Mouse (Mus musculus) CH12.LX (cell line): ENCODE measurements around the gene Polr2b. TPM values are rescaled to one million over a fixed set of nuclear protein-coding genes. Genes with fewer than 3 reads are reported as not detected.

Experiments
- DNase-seq: peaks from one replicate; pipeline ENCODE4 v3.0.0-alpha.2; 2013; ENCODE audit errors: extremely low read depth
- H3K27ac ChIP-seq: 2 replicates; pipeline ENCODE4 v1.5.1; 2012; ENCODE audit warnings: low read depth, mild to moderate bottlenecking, control low read depth, moderate library complexity; ENCODE audit not compliant: insufficient read depth
- H3K27me3 ChIP-seq: replicated peaks from 2 replicates; pipeline ENCODE3; 2012; ENCODE audit warnings: inconsistent platforms
- H3K36me3 ChIP-seq, 2 experiments: replicated peaks in 1 of 2; 2 replicates each; pipeline versions ENCODE3 to v1.6.1; 2012; ENCODE audit warnings: inconsistent platforms in 1 of 2, low read length in 1 of 2, mild to moderate bottlenecking in 1 of 2, mixed read lengths in 1 of 2, moderate library complexity in 1 of 2; ENCODE audit not compliant: control insufficient read depth in 1 of 2, insufficient read depth in 1 of 2
- H3K4me1 ChIP-seq, 2 experiments: 2 replicates each; pipeline ENCODE4 v1.6.1; 2012; ENCODE audit warnings: inconsistent platforms in 1 of 2, moderate library complexity in 1 of 2; ENCODE audit not compliant: insufficient read depth in 2 of 2, control insufficient read depth in 1 of 2
- H3K4me2 ChIP-seq: 2 replicates; pipeline ENCODE4 v1.6.1; 2012; ENCODE audit warnings: low read depth, mild to moderate bottlenecking, control low read depth; ENCODE audit not compliant: poor library complexity, insufficient read depth, severe bottlenecking
- H3K4me3 ChIP-seq, 3 experiments: fragments of 150-350 bp in 1 of 3; sonication (generic) in 1 of 3; replicated peaks in 1 of 3; 2 replicates each; pipeline versions ENCODE3 to v1.5.1; 2011 to 2012; ENCODE audit warnings: low read depth in 2 of 3, low read length in 2 of 3, mild to moderate bottlenecking in 2 of 3, moderate library complexity in 2 of 3, control low read depth in 1 of 3, improper control_type of control experiment in 1 of 3, inconsistent platforms in 1 of 3, mixed read lengths in 1 of 3; ENCODE audit not compliant: poor library complexity in 1 of 3
- H3K79me2 ChIP-seq: replicated peaks from 2 replicates; pipeline ENCODE4 v1.6.1; 2012; ENCODE audit warnings: mild to moderate bottlenecking, moderate library complexity; ENCODE audit not compliant: control insufficient read depth, poor library complexity, insufficient read depth, severe bottlenecking; ENCODE audit errors: extremely low read depth
- H3K9ac ChIP-seq: 2 replicates; pipeline ENCODE4 v1.6.1; 2012; ENCODE audit warnings: low read depth, mild to moderate bottlenecking, control low read depth, moderate library complexity; ENCODE audit not compliant: insufficient read depth
- H3K9me3 ChIP-seq: replicated peaks from 2 replicates; pipeline ENCODE3; 2012; ENCODE audit warnings: low read length, inconsistent platforms, mixed read lengths
- BHLHE40 ChIP-seq: IDR thresholded peaks from 2 replicates; pipeline ENCODE4 v1.6.1; 2011; ENCODE audit warnings: mild to moderate bottlenecking, low read depth, low read length, improper control_type of control experiment
- CHD1 ChIP-seq: IDR thresholded peaks from 2 replicates; pipeline ENCODE4 v1.6.1; 2012; ENCODE audit warnings: low read depth, low read length, improper control_type of control experiment, inconsistent platforms
- CHD2 ChIP-seq: IDR thresholded peaks from 2 replicates; pipeline ENCODE4 v1.6.1; 2011; ENCODE audit warnings: low read length, improper control_type of control experiment
- CTCF ChIP-seq, 2 experiments: IDR thresholded peaks in 1 of 2; conservative IDR thresholded peaks in 1 of 2; 2 replicates each; pipeline ENCODE4 v1.5.1; 2011 to 2012; ENCODE audit warnings: low read depth in 2 of 2, low read length in 2 of 2, improper control_type of control experiment in 1 of 2, inconsistent platforms in 1 of 2, mild to moderate bottlenecking in 1 of 2, moderate library complexity in 1 of 2
- E2F4 ChIP-seq: IDR thresholded peaks from 2 replicates; pipeline ENCODE4 v1.6.1; 2011; ENCODE audit warnings: low read depth, low read length, improper control_type of control experiment; ENCODE audit not compliant: insufficient replicate concordance
- EP300 ChIP-seq: IDR thresholded peaks from 2 replicates; pipeline ENCODE4 v1.6.1; 2011; ENCODE audit warnings: low read length, improper control_type of control experiment
- ETS1 ChIP-seq: conservative IDR thresholded peaks from 2 replicates; pipeline ENCODE4 v1.6.1; 2012; ENCODE audit warnings: low read depth, mild to moderate bottlenecking, inconsistent platforms, low read length, improper control_type of control experiment, moderate library complexity
- HCFC1 ChIP-seq: IDR thresholded peaks from 2 replicates; pipeline ENCODE4 v1.6.1; 2012; ENCODE audit warnings: low read depth, mild to moderate bottlenecking, inconsistent platforms, low read length, improper control_type of control experiment
- IRF4 ChIP-seq: IDR thresholded peaks from 2 replicates; pipeline ENCODE4 v1.6.1; 2014; ENCODE audit warnings: low read depth, mild to moderate bottlenecking, inconsistent platforms, low read length, improper control_type of control experiment
- JUN ChIP-seq: IDR thresholded peaks from 2 replicates; pipeline ENCODE4 v1.6.1; 2011; ENCODE audit warnings: low read depth, mild to moderate bottlenecking, low read length, improper control_type of control experiment, moderate library complexity; ENCODE audit not compliant: insufficient read depth
- KAT2A ChIP-seq: IDR thresholded peaks from 2 replicates; pipeline ENCODE4 v1.6.1; 2012; ENCODE audit warnings: low read length, improper control_type of control experiment, inconsistent platforms; ENCODE audit not compliant: insufficient replicate concordance
- MAFK ChIP-seq: IDR thresholded peaks from 2 replicates; pipeline ENCODE4 v1.6.1; 2011; ENCODE audit warnings: low read length, improper control_type of control experiment; ENCODE audit not compliant: insufficient replicate concordance
- MAX ChIP-seq: IDR thresholded peaks from 2 replicates; pipeline ENCODE4 v1.6.1; 2011; ENCODE audit warnings: low read length, improper control_type of control experiment
- MEF2A ChIP-seq: IDR thresholded peaks from 2 replicates; pipeline ENCODE4 v1.6.1; 2014; ENCODE audit warnings: low read depth, mild to moderate bottlenecking, inconsistent platforms, low read length, improper control_type of control experiment, borderline replicate concordance
- MXI1 ChIP-seq: IDR thresholded peaks from 2 replicates; pipeline ENCODE4 v1.6.1; 2011; ENCODE audit warnings: mild to moderate bottlenecking, low read depth, low read length, improper control_type of control experiment
- MYC ChIP-seq: IDR thresholded peaks from 2 replicates; pipeline ENCODE4 v1.6.1; 2011; ENCODE audit warnings: low read depth, mild to moderate bottlenecking, improper control_type of control experiment, low read length
- NRF1 ChIP-seq: IDR thresholded peaks from 2 replicates; pipeline ENCODE4 v1.6.1; 2014; ENCODE audit warnings: low read depth, mild to moderate bottlenecking, inconsistent platforms, low read length, improper control_type of control experiment, moderate library complexity
- POLR2A ChIP-seq: IDR thresholded peaks from 2 replicates; pipeline ENCODE4 v1.6.1; 2011; ENCODE audit warnings: low read depth, mild to moderate bottlenecking, improper control_type of control experiment, low read length
- POLR2AphosphoS2 ChIP-seq: IDR thresholded peaks from 2 replicates; pipeline ENCODE4 v1.6.1; 2011; ENCODE audit warnings: low read depth, low read length, improper control_type of control experiment
- RAD21 ChIP-seq: IDR thresholded peaks from 2 replicates; pipeline ENCODE4 v1.6.1; 2011; ENCODE audit warnings: low read depth, mild to moderate bottlenecking, low read length, improper control_type of control experiment, moderate library complexity
- RCOR1 ChIP-seq: conservative IDR thresholded peaks from 2 replicates; pipeline ENCODE4 v1.6.1; 2012; ENCODE audit warnings: low read depth, mild to moderate bottlenecking, inconsistent platforms, low read length, improper control_type of control experiment
- SIN3A ChIP-seq: IDR thresholded peaks from 2 replicates; pipeline ENCODE4 v1.6.1; 2012; ENCODE audit warnings: low read length, improper control_type of control experiment, inconsistent platforms
- SMC3 ChIP-seq: IDR thresholded peaks from 2 replicates; pipeline ENCODE4 v1.6.1; 2011; ENCODE audit warnings: low read depth, low read length, improper control_type of control experiment
- TBP ChIP-seq: conservative IDR thresholded peaks from 2 replicates; pipeline ENCODE4 v1.6.1; 2011; ENCODE audit warnings: low read depth, low read length, improper control_type of control experiment
- TCF12 ChIP-seq: IDR thresholded peaks from 2 replicates; pipeline ENCODE4 v1.6.1; 2014; ENCODE audit warnings: low read depth, mild to moderate bottlenecking, inconsistent platforms, low read length, improper control_type of control experiment
- UBTF ChIP-seq: IDR thresholded peaks from 2 replicates; pipeline ENCODE4 v1.6.1; 2012; ENCODE audit warnings: low read depth, mild to moderate bottlenecking, inconsistent platforms, low read length, improper control_type of control experiment, moderate library complexity
- USF1 ChIP-seq: IDR thresholded peaks from 2 replicates; pipeline ENCODE4 v1.6.1; 2014; ENCODE audit warnings: low read depth, mild to moderate bottlenecking, inconsistent platforms, low read length, improper control_type of control experiment
- ZKSCAN1 ChIP-seq: IDR thresholded peaks from 2 replicates; pipeline ENCODE4 v1.6.1; 2012; ENCODE audit warnings: low read depth, inconsistent platforms, low read length, improper control_type of control experiment, borderline replicate concordance
- ZMIZ1 ChIP-seq: IDR thresholded peaks from 2 replicates; pipeline ENCODE4 v1.6.1; 2012; ENCODE audit warnings: low read depth, mild to moderate bottlenecking, inconsistent platforms, low read length, improper control_type of control experiment
- ZNF384 ChIP-seq: IDR thresholded peaks from 2 replicates; pipeline ENCODE4 v1.6.1; 2012; ENCODE audit warnings: low read depth, low read length, improper control_type of control experiment, inconsistent platforms
- dilution Hi-C: fragments of 300-500 bp; cut with MboI; formaldehyde crosslinking; loops from 2 replicates; pipeline ENCODE4 v1.14.3; 2020; ENCODE audit warnings: low sequenced_read_pairs; ENCODE audit not compliant: extremely low pct_unique_long_range_greater_than_20kb, extremely low pct_ligation_motif_present
- in situ Hi-C: fragments of 300-500 bp; cut with MboI; formaldehyde crosslinking; loops from 3 replicates; pipeline ENCODE4 v1.14.3; 2019; ENCODE audit warnings: low sequenced_read_pairs, low pct_ligation_motif_present, low pct_unique_long_range_greater_than_20kb, mixed read lengths
- polyA plus RNA-seq: library from polyadenylated mRNA; unstranded; fragments of >175 nt; gene quantifications from 2 replicates; pipeline ENCODE4 v1.2.1, GENCODE M21; 2012; ENCODE audit warnings: low read depth; ENCODE audit not compliant: insufficient read length
- total RNA-seq, 2 experiments: library from RNA; depleted of rRNA; stranded (reverse); fragments of 300-350 nt in 1 of 2; fragments of >200 nt in 1 of 2; gene quantifications; 2 replicates each; pipeline ENCODE4 v1.2.3; 2012 to 2014

The Polr2b gene
- total and polyA plus RNA-seq, 3 experiments: 88.0 to 133 (median 119) TPM

GRCm38 (mm10) chr5:77381686-77382085 is 71.7 kb downstream of the Polr2b start:
- no peak overlapping the region for H3K4me3 ChIP-seq
- no peaks in the 10 kb centered on the region for H3K27me3 ChIP-seq
- H3K4me2 ChIP-seq: no peak overlapping the region
- H3K9me3 ChIP-seq: no peaks in the 10 kb centered on the region
- dilution Hi-C loops: no loop called here
- TF ChIP-seq MAFK (no peak), TBP (no peak), MXI1 (no peak), NRF1 (no peak), CTCF (conservative IDR thresholded peaks at IDR 0.05 in 1 of 2, IDR thresholded peaks at IDR 0.05 in 1 of 2; ENCODE audit: low read depth in 2 of 2, low read length in 2 of 2) (no peak), ZKSCAN1 (no peak), MAX (no peak), MEF2A (no peak), IRF4 (no peak), HCFC1 (no peak), CHD2 (no peak), SMC3 (no peak), POLR2A (no peak), JUN (no peak), UBTF (no peak), CHD1 (no peak)
- in situ Hi-C loops: no loop called here
- no peak overlapping the region for H3K27ac ChIP-seq
- no peaks in the 10 kb centered on the region for H3K79me2 ChIP-seq
- no peak overlapping the region for H3K9ac ChIP-seq
- DNase-seq: no peak
- peaks cover 26 to 73% of the 10 kb centered on the region in 2 experiments for H3K4me1 ChIP-seq
- no peaks in the 10 kb centered on the region for H3K36me3 ChIP-seq

DNA sequence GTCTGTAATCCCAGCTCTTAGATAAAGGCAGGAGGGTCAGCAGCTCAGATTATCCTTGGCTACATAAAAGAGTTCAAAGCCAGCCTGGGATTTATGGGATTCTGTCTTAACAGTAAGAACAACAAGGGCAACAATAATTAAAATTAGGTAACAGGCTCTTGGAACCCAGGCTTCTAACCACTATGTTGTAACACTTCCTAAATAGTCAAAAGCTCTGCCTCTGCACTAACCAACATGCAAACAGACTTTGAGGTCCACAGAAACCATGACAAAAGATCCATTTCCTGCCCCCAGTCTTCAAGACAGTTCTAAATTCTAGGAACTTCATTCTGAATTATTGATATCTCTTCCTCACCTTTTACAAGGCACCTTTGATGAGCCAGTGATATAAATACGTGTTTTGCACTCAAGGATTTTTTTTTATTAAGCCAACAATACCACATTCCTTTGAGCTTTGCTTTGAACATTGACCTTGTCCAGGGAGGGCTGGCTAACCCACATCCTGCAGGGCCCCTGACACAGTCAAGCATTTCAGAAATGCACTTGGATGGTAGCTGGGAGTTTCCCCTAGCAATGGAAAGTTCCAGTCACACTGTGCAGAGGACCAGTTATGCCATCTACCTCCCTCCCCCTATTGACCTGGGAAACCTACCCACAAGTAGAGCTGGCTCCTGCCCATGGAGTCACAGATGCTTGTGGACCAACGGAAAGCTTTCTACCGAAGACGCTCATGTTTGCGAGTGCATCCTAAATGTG is 74.0 kb downstream of the Polr2b start:
- Histone ChIP-seq H3K4me3 (no peak overlapping the region), H3K4me1 (peaks cover 29 to 71% of the 10 kb centered on the region in 2 experiments), H3K9me3 (no peaks in the 10 kb centered on the region), H3K27me3 (no peaks in the 10 kb centered on the region), H3K4me2 (peak overlapping the region; percentile 93), H3K9ac (no peak overlapping the region), H3K36me3 (no peaks in the 10 kb centered on the region), H3K27ac (peak overlapping the region; percentile 86), H3K79me2 (no peaks in the 10 kb centered on the region)
- dilution Hi-C loops (no loop called here), in situ Hi-C loops (no loop called here)
- DNase-seq: peak; percentile 92
- peak; percentile 94 for TF ChIP-seq CHD2
- no peak; the same call in 1 of the 2 replicates for TF ChIP-seq RCOR1
- TF ChIP-seq MXI1: no peak
- no peak for TF ChIP-seq ZKSCAN1
- 0 out of 2 replicates have a peak, but pooled peaks have one; percentile 44 for TF ChIP-seq KAT2A
- TF ChIP-seq TBP: no peak
- no peak for TF ChIP-seq SIN3A
- TF ChIP-seq CHD1: no peak
- TF ChIP-seq MAFK: peak; percentile 67
- peak; percentile 87 for TF ChIP-seq JUN
- no peak for TF ChIP-seq POLR2AphosphoS2
- TF ChIP-seq SMC3: peak; percentile 39
- peak; percentile 53; the same call in 1 of the 2 replicates for TF ChIP-seq MYC
- peak; percentile 44 for TF ChIP-seq HCFC1
- peak; percentile 95 for TF ChIP-seq ETS1
- TF ChIP-seq UBTF: no peak
- no peak for TF ChIP-seq MAX
- peak; percentile 98 for TF ChIP-seq EP300
- no peak for TF ChIP-seq POLR2A
- TF ChIP-seq USF1: no peak
- TF ChIP-seq ZNF384: no peak; the same call in 1 of the 2 replicates
- TF ChIP-seq BHLHE40: peak; percentile 85
- TF ChIP-seq RAD21: peak; percentile 2
- no peak for TF ChIP-seq ZMIZ1
- TF ChIP-seq E2F4: no peak
- TF ChIP-seq TCF12: peak; percentile 91
- TF ChIP-seq MEF2A: peak; percentile 89
